Mouse (Mus musculus) layer of hippocampus, adult 8-10 months (tissue): Measurements from ENCODE around the gene Ranbp2. TPM values are rescaled to one million over a fixed set of nuclear protein-coding genes. Genes with fewer than 3 reads are reported as not detected.

Experiments used
- DNase-seq, 2 experiments: peaks; one replicate each; pipeline ENCODE4 v3.0.0; 2022; ENCODE audit warnings: low spot score in 2 of 2
- total RNA-seq, 4 experiments: library from RNA; stranded (reverse); gene quantifications; 2 replicates each; pipeline ENCODE4 v1.2.4; 2022

The Ranbp2 gene
- total RNA-seq, result 10 to 100 TPM; 73.9 to 89.2 (median 84.7) TPM

DNA sequence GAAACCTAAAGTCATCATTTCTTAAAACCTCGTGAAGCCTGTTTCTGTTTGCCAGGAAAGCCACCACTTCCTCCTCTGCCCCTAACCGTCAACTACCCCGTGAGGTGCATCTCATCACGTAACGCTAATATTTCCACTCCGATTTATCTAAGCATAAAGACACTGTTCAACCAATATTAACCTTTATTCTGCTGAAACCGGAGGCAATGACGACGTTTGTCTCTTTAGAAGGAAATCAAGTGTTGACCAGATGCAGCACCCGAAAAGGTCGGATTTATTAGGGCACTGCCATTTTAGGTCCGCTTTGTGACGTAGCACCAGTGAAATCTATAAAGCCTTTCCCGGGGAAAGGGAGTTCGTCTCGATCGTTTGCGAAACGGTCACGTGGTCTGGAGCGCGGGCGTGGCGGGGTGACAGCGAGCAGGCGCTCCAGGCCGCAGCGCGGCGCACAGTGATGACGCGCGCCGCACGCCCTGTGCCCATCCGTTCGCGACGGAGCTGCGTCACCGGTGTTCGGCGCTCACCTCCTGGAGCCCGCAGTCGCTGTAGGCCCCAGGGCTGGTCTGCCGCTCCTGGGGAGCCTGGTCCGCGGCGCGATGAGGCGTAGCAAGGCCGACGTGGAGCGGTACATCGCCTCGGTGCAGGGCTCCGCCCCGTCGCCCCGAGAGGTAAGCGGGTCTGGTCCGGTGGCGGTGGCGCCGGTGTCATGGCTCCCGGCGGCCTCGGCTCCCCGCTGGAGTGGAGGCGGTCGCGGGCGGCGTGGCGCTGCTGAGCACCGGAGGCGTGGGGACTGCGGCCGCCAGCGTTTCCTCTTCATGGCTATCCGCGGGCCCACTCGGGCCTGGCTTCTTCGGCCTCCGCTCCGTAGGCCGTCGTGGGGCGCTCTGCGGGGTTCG lies at the start of gene Ranbp2:
Ranbp2 (plus strand) TSS at position 537 of the 896 bp plus-strand sequence.
- peak; percentile 97 to 98 for DNase-seq

DNA sequence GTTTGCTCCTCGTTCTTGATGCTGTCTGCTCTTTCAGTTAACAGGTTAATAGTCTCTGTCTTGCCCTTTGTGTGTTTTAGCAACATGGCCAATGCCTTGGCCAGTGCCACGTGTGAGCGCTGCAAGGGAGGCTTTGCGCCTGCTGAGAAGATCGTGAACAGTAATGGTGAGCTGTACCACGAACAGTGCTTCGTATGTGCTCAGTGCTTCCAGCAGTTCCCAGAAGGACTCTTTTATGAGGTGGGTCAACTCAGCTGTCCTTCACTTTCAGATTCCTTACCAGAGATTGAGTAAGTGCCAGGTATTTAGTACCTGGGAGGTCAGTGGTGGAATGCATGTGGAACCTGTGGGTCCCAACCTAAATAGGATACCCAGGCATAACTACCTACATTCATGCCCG lies 47.8 kb upstream of the Ranbp2 start:
- no peak for DNase-seq

DNA sequence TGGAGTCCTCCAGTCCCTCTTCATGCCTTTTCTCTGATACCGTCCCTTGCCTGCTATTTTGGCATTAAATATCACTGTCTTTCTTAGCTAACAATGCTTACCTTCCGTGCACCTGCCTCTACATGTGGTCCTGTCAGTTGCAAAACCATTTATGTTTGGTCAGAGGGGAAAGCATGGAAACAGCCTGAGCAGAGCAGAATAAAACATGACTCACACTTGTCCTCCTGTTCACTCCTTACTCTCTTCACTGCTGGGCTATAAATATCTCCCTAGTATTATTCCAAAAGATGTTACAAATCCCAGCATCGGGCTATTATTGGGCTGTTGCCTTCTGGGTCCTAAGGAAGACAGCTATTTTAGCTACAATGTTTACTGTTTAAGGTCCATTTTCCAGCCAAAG lies 44.9 kb upstream of the Ranbp2 start:
- DNase-seq, result peak in 1 of 2 experiments; percentile 45

DNA sequence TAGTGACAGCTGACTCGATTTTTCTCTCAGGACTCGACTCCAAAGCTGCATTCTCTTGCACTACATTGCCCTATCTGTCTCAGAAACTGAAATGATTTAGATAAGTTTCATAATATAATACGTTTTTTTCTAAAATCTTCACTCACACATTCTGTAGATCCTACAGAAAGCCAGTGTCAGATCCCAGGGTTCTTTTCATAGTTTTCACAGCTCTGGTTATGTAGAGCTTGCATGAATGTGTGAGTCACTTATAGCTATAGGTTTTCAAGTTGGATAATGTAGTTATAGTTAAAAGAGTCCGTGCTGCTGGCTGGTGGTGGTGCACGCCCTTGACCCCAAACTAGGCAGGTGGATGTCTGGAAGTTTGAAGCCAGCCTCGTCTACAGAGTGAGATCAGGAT lies 42.1 kb upstream of the Ranbp2 start:
- DNase-seq, result no peak

DNA sequence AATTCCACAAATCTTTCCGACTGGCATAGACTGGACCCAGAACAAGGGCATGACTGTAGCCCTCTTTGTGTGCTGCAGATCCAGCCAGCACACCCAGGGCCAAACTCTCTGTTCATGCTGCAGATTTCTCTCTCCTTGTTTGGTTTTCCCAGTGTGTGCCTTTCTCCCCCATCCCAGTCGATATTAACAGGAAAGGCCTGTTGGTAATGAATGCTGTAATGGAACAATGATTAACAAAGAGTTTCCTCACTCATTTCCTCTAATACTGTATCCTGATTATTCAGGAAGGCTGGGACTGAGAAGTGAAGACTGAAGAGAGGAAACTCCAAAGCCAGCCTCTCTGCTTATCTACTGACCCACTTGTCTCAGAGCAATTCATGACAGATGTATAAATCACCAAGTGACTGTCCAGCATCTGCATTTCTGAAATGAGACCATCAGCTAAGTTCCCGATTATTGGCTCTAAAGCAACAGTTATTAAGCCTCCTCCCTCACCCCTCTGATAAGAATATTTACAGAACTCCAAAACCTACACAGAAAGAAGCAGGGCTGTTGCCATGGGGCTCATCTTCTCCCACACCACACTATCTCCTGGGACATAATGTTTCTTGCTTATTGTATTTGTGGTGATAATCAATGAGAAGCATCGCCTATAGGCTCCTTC lies 41.3 kb upstream of the Ranbp2 start:
- no peak for DNase-seq

DNA sequence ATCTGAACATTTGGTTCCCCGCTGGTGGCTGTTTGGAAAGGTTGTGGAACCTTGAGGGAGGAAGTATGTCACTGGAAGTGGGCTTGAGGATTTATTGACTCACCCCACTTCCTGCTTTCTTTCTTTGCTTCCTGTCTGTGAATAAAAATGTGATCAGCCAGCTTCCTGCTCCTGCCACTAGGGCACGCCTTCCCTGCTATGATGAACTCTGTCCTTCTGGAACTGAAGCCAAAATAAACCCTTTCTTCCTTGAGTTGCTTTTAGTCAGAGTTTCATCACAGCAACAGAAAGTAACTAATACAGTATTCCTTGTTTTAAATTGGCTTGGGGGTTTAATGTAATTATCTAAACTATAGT lies 40.8 kb upstream of the Ranbp2 start:
- DNase-seq, result no peak

DNA sequence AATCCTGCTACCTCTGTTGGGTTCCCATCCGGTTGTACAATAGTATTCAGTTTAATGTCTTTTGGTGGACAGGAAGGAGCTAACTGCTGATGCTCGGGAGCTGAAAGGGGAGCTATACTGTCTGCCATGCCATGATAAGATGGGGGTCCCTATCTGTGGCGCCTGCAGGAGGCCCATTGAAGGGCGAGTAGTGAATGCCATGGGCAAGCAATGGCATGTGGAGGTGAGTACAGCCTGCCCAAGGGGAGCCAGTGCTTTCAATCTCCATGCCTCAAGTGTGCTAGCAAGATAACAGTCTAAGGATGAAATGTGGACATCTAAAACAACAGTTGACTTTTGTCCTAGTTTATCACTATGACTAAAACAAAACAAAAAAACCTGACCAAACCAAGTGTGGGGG lies 34.4 kb upstream of the Ranbp2 start:
- DNase-seq, result no peak

DNA sequence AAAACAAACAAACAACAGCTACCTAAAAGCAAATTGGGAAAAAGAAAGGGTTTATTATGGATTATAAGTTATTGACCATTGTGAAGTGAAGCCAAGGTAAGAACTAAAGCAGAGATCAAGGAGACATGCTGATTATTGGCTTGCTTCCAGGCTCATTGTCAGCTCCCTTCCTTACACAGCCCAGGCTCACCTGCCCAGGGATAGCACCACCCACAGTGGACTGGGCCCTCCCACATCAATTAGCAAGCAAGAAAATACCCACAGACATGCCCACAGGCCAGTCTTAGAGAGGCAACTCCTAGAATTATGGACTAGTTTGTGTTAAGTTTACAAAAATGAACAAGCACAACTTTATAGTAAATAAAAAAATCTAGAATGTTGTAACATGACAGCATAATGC lies 33.9 kb upstream of the Ranbp2 start:
- no peak for DNase-seq

DNA sequence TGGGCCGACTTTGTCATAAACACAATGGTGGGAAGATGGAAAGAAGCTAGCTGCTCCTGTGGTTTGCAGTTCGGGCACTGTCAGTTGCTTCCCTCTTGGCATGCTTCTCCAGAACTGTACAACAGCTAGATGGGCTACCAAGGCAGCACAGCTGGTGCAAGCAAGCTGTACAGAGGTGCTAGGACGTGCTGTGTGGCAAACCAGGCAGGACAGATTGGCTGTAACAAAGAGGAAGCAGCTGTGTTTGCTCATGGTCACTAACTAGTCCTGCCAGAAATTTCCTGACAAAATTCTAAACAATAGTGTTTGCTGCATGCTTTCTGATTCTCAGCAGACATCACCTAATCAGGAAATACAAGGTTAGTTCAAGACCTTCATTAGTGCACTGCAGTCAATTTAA lies 30.0 kb upstream of the Ranbp2 start:
- no peak for DNase-seq

DNA sequence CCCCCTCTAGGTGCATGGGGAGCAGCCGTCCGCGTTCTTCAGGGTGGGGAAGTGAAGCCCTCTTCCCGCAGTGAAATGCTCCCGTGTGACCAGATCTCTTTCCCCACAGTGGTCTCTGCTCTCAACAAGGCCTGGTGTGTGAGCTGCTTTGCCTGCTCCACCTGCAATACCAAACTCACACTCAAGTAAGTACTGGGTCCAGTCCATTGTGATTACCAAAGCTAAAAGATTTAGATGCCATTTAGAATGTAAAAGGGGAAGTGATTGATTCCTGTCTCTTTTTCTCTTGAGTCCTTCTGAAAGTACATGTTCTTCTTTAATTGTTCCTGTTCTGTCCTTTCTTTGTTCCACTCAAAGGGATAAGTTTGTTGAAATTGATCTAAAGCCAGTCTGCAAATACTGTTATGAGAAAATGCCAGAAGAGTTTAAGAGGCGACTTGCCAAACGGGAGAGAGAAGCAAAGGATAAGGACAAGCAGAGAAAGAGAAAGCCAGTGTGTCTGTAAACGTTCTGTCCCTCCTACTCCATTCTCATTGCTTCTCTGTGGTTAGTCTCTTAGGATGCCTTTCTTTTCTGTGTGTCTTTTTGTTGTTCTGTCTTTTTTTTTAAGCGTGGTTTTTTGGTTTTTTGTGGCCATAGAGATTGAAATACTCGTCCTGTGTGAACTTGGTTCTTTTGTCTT lies 28.3 kb upstream of the Ranbp2 start:
- no peak for DNase-seq

DNA sequence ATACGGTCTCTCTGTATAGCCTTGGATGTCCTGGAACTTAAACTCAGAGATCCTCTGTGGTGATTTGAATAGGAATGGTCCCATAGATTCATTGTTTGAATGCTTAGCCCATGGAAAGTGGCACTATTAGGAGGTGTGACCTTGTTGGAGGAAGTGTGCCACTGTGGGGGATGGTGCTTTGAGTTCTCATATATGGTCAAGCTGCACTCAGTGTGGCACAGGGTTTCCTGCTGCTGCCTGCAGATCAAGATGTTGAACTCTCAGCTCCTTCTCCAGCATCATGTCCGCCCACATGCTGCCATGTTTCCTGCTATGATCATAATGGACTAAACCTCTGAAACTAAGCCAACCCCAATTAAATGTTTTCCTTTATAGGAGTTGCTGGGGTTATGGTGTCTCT lies 18.8 kb upstream of the Ranbp2 start:
- DNase-seq, result no peak

DNA sequence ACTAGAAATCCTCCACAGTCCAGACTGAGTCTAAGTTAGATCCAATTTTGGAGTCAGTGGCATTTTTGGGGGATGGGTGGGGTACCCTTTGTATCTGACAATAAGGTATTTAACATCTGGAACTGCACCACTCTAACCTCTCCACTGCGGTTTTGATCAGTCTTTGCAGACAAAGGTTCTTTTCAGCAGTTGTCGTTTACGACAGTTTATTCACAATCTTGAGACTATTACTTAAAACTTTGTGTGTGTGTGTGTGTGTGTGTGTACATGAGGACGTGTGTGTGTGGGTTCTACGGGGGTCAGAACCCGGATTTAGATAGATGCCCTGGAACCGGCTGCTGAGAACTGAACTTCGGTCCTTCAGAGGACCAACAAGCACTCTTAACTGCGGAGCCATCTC lies 870 bp upstream of the Ranbp2 start:
- no peak for DNase-seq

DNA sequence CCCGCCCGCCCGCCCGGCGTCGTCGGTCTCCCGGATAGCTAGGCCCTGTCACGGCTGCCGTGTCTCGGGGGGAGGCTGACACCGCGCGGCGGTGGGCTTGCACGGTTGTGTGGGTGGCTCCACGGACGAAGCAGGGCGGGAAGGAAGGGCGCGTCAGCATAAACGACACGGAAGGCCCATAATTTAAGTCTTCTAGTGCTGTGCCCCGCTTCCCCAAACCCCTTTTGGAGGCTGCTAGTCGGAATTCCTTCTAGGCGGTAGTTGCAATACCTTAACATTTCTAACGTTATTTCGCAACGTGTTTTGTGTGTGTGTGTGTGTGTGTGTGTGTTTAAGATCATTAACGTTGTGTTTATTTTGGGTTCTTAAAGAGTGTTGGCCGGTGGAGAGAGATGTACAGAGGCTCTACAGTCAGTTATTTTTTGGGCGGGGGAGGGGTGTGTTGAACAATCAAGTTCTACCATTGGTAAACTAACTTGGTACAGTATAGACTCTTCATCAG lies 611 bp downstream of the Ranbp2 start:
- peak in 1 of 2 experiments; percentile 21 for DNase-seq

DNA sequence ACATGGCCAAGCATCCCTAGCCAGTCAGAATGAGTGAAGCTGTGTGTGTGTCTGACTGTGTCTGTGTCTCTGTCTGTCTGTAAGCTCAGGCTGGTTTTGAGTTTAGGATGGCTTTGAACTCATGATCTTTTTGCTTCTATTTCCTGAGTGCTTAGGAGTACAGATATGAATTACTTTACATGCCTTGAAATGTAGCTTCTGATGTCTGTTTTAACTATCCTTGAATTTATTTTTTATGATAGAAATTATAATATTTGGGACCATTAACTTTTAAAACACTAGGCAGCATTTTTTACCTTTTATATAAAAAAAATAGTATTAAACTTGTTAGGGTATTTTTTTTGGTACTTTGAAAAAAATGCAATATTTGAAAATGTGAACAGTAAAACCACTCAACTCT lies 4.9 kb downstream of the Ranbp2 start:
- no peak for DNase-seq

DNA sequence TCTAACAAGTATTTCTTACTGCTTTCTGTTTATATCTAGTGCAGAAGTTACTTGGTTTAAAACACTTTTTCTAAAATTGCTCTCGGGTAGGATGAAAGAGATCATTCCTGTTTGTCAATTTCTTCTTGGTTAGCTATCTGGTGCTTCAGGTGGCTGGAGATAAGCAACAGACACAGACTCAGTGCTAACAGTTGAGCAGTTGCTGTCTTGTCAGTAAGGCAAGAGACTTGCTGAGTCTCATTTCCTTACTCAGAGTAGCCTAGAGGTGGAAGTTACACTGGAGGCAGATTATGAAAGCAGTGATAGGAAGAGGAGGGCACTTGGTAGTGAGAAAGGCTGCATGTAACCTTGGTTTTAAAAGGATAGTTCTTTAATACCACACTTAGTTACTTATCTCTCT lies 5.5 kb downstream of the Ranbp2 start:
- no peak for DNase-seq

DNA sequence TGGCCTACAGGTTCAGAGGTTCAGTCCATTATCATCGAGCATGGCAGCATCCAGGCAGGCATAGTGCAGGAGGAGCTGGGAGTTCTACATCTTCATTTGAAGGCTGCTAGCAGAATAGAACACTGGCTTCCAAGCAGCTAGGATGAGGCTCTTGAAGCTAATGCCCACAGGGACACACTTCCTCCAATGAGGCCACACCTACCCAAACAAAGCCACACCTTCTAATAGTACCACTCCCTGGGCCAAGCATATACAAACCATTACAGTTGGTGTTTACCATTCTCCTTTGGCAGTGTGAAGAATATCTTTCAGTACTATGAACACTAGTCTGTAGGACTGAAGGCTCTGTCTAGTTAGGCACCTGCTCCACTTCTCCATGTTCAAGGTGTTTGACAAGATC lies 13.2 kb downstream of the Ranbp2 start:
- no peak for DNase-seq

DNA sequence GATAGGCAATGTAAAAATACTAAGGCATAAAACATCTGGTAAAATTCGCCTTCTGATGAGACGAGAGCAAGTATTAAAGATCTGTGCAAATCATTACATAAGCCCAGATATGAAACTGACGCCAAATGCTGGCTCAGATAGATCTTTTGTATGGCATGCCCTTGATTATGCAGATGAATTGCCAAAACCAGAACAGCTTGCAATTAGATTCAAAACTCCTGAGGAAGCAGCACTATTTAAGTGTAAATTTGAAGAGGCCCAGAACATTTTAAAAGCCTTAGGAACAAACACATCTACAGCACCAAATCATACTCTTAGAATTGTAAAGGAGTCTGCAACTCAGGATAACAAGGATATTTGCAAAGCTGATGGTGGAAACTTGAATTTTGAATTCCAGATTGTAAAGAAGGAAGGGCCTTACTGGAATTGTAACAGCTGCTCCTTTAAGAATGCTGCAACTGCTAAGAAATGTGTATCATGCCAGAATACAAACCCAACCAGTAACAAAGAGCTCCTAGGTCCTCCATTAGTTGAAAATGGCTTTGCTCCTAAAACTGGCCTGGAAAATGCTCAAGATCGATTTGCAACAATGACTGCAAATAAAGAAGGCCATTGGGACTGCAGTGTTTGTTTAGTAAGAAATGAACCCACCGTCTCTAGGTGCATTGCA lies 30.5 kb downstream of the Ranbp2 start:
- DNase-seq, result peak; percentile 31 to 37

DNA sequence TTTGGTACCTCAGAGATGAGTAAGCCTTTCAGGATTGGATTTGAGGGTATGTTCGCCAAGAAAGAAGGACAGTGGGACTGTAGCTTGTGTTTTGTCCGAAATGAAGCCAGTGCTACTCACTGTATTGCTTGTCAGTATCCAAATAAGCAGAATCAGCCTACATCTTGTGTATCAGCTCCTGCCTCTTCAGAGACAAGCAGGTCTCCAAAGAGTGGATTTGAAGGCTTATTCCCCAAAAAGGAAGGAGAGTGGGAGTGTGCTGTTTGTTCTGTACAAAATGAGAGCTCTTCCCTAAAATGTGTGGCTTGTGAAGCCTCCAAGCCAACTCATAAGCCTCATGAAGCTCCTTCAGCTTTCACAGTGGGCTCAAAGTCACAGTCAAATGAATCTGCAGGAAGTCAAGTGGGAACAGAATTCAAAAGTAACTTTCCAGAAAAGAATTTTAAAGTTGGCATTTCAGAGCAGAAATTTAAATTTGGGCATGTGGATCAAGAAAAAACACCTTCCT lies 31.4 kb downstream of the Ranbp2 start:
- no peak for DNase-seq

DNA sequence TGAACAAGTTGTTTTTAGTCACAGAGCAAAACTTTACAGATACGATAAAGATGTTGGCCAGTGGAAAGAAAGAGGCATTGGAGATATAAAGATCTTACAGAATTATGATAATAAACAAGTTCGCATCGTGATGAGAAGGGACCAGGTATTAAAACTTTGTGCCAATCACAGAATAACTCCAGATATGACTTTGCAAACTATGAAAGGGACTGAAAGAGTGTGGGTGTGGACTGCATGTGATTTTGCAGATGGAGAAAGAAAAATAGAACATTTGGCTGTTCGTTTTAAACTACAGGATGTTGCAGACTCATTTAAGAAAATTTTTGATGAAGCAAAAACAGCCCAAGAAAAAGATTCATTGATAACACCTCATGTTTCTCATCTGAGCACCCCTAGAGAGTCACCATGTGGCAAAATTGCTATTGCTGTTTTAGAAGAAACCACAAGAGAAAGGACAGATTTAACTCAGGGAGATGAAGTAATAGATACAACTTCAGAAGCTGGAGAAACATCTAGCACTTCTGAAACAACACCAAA lies 33.3 kb downstream of the Ranbp2 start:
- DNase-seq, result no peak

DNA sequence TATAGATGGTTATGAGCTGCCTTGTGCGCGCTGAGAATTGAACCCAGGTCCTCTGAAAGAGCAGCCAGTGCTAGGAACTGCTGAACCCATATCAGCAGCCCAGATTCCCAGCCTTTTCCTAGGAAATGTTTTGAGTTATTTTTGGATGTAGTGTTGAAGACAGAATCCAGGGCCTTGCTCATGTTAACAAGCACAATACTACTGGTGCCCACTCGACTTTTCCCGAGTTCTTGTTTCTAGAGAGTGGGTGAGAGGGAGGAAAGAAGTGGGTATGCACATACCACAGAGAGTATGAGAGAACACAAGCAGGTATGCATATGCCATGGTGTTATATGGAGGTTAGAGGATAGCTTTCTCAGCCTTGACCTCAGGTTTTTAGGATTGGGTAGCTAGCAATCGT lies 44.3 kb downstream of the Ranbp2 start:
- DNase-seq, result no peak

DNA sequence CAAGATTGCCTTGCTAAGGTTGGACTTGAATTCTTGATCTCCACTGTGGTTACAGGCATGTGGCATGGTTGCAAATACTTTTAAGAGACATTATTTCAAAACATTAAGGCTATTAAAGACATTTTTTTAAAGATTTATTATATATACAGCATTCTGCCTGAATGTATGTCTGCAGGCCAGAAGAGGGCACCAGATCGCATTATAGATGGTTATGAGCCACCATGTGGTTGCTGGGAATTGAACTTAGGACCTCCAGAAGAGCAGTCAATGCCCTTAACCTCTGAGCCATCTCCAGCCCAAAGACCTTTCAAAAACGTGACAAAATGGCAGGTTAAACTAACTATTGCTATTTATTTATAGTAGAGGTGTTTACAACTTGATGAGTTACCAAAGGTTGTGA lies 48.9 kb downstream of the Ranbp2 start:
- no peak for DNase-seq
